Mouse (Mus musculus) liver, embryonic 12.5 days (tissue): Measurements from ENCODE around the gene Klk1. TPM values are rescaled to one million over a fixed set of nuclear protein-coding genes. Genes with fewer than 3 reads are reported as not detected.

Experiments
- ATAC-seq: fragments of 200-750 bp; cut with Nextera tagmentation; 2 replicates; pipeline ENCODE4 v1.8.0; 2017; ENCODE audit warnings: moderate number of reproducible peaks, mild to moderate bottlenecking, moderate library complexity
- H3K27ac ChIP-seq: fragments of 300-500 bp; sonication (generic); 2 replicates; pipeline ENCODE4 v1.5.1; 2016; ENCODE audit warnings: mild to moderate bottlenecking
- H3K27me3 ChIP-seq: fragments of 300-500 bp; sonication (generic); replicated peaks from 2 replicates; pipeline ENCODE4 v1.6.1; 2016; ENCODE audit warnings: mild to moderate bottlenecking, moderate library complexity
- H3K36me3 ChIP-seq: fragments of 300-500 bp; sonication (generic); 2 replicates; pipeline ENCODE4 v1.6.1; 2016; ENCODE audit warnings: mild to moderate bottlenecking, moderate library complexity
- H3K4me1 ChIP-seq: fragments of 300-500 bp; sonication (generic); 2 replicates; pipeline ENCODE4 v1.6.1; 2016
- H3K4me2 ChIP-seq: fragments of 300-500 bp; sonication (generic); 2 replicates; pipeline ENCODE4 v1.6.1; 2016; ENCODE audit warnings: mild to moderate bottlenecking, moderate library complexity
- H3K4me3 ChIP-seq: fragments of 300-500 bp; sonication (generic); 2 replicates; pipeline ENCODE4 v1.5.1; 2016; ENCODE audit warnings: mild to moderate bottlenecking, moderate library complexity
- H3K9ac ChIP-seq: fragments of 300-500 bp; sonication (generic); 2 replicates; pipeline ENCODE4 v1.6.1; 2016; ENCODE audit warnings: mild to moderate bottlenecking, moderate library complexity
- H3K9me3 ChIP-seq: fragments of 300-500 bp; sonication (generic); replicated peaks from 2 replicates; pipeline ENCODE4 v1.6.1; 2016; ENCODE audit warnings: mild to moderate bottlenecking, moderate library complexity
- WGBS: fragments of 180-500 bp; shearing (Covaris S2); methylation state at CpG from one replicate; pipeline ENCODE4 v1.1.7; 2016; ENCODE audit not compliant: insufficient replicate concordance; 5-methylcytosine and 5-hydroxymethylcytosine counted together
- polyA plus RNA-seq: library from polyadenylated mRNA; unstranded; fragments of >200 nt; fragmentation: Nextera tagmentation; extraction: Ambion mirVana; gene quantifications from 2 replicates; pipeline ENCODE4 v1.2.1, GENCODE M21; 2016

Gene Klk1
- polyA plus RNA-seq, 1 experiment from 2014 or later: not detected

- 71% methylated on average over 4 of the region's 4 CpGs for WGBS
- no peak within 1 kb of the TSS for H3K9ac ChIP-seq
- no peak within 1 kb of the TSS for H3K4me2 ChIP-seq
- H3K36me3 ChIP-seq: peaks cover 22% of the 10 kb centered on the region
- no peak within 1 kb of the TSS for H3K27ac ChIP-seq
- H3K4me1 ChIP-seq: no peaks in the 10 kb centered on the region
- no peak for ATAC-seq
- H3K27me3 ChIP-seq: peaks cover 22% of the 10 kb centered on the region
- no peak within 1 kb of the TSS for H3K4me3 ChIP-seq
- no peaks in the 10 kb centered on the region for H3K9me3 ChIP-seq
Observed at GRCm38 (mm10) chr7:44257278-44257677, 32.1 kb downstream of the Klk1 start, which contains the start of gene Acp4. Gene Acp4, minus strand, starts transcription at chr7:44257378.

GRCm38 (mm10) chr7:44260410-44260809 lies 35.2 kb downstream of the Klk1 start:
- Histone ChIP-seq H3K27me3 (peaks cover 52% of the 10 kb centered on the region), H3K27ac (no peak overlapping the region), H3K9ac (no peak overlapping the region), H3K9me3 (no peaks in the 10 kb centered on the region), H3K36me3 (no peaks in the 10 kb centered on the region), H3K4me1 (peaks cover 6% of the 10 kb centered on the region), H3K4me2 (no peak overlapping the region), H3K4me3 (no peak overlapping the region)
- no peak for ATAC-seq
- WGBS: 58% methylated on average over 6 of the region's 6 CpGs

- no peak within 1 kb of the TSS for H3K4me3 ChIP-seq
- H3K9ac ChIP-seq: no peak within 1 kb of the TSS
- peaks cover 6% of the 10 kb centered on the region for H3K4me1 ChIP-seq
- H3K27ac ChIP-seq: no peak within 1 kb of the TSS
- H3K4me2 ChIP-seq: no peak within 1 kb of the TSS
- ATAC-seq: no peak
- H3K9me3 ChIP-seq: no peaks in the 10 kb centered on the region
- WGBS: 40% methylated on average over 5 of the region's 5 CpGs
- H3K36me3 ChIP-seq: no peaks in the 10 kb centered on the region
- peaks cover 57% of the 10 kb centered on the region for H3K27me3 ChIP-seq
Observed at GRCm38 (mm10) chr7:44261147-44261546, 36.0 kb downstream of the Klk1 start, which contains the start of gene Gm15517. Gene Gm15517, plus strand, starts transcription at chr7:44261447.

- 4% methylated on average over 34 of the region's 34 CpGs for WGBS
- Histone ChIP-seq H3K9me3 (no peaks in the 10 kb centered on the region), H3K4me1 (peaks cover 6% of the 10 kb centered on the region), H3K9ac (no peak overlapping the region), H3K4me3 (no peak overlapping the region; the same call in 1 of the 2 replicates), H3K27ac (no peak overlapping the region), H3K36me3 (no peaks in the 10 kb centered on the region), H3K27me3 (peaks cover 73% of the 10 kb centered on the region), H3K4me2 (peak overlapping the region; percentile 41)
- peak; percentile 27; the same call in 1 of the 2 replicates for ATAC-seq
Observed at GRCm38 (mm10) chr7:44262791-44263643, 37.9 kb downstream of the Klk1 start.

GRCm38 (mm10) chr7:44268117-44268516 lies 43.0 kb downstream of the Klk1 start:
- no peak for ATAC-seq
- WGBS: 68% methylated on average over 11 of the region's 11 CpGs
- H3K36me3 ChIP-seq: no peaks in the 10 kb centered on the region

GRCm38 (mm10) chr7:44269397-44269796 lies 44.2 kb downstream of the Klk1 start:
- WGBS: 54% methylated on average over 2 of the region's 2 CpGs
- Histone ChIP-seq H3K4me1 (no peaks in the 10 kb centered on the region), H3K27ac (no peak overlapping the region), H3K36me3 (no peaks in the 10 kb centered on the region), H3K9me3 (no peaks in the 10 kb centered on the region), H3K4me2 (no peak overlapping the region), H3K9ac (no peak overlapping the region), H3K4me3 (no peak overlapping the region), H3K27me3 (peaks cover 59% of the 10 kb centered on the region)
- ATAC-seq: no peak

More at GRCm38 (mm10) chr7:44268117-44268516, 43.0 kb downstream of the Klk1 start:
- Histone ChIP-seq H3K9me3 (no peaks in the 10 kb centered on the region), H3K9ac (no peak overlapping the region), H3K4me1 (peaks cover 3% of the 10 kb centered on the region), H3K27ac (no peak overlapping the region), H3K27me3 (peaks cover 59% of the 10 kb centered on the region), H3K4me3 (no peak overlapping the region), H3K4me2 (no peak overlapping the region)

- H3K4me1 ChIP-seq: no peaks in the 10 kb centered on the region
- no peak overlapping the region for H3K4me3 ChIP-seq
- no peak overlapping the region for H3K27ac ChIP-seq
- H3K9ac ChIP-seq: no peak overlapping the region
- H3K27me3 ChIP-seq: peaks cover 60% of the 10 kb centered on the region
- H3K4me2 ChIP-seq: no peak overlapping the region
- H3K9me3 ChIP-seq: no peaks in the 10 kb centered on the region
- ATAC-seq: no peak
- no peaks in the 10 kb centered on the region for H3K36me3 ChIP-seq
- 44% methylated on average over 2 of the region's 2 CpGs for WGBS
Observed at GRCm38 (mm10) chr7:44271309-44271708, 46.1 kb downstream of the Klk1 start.

- no peak overlapping the region for H3K4me2 ChIP-seq
- H3K27ac ChIP-seq: no peak overlapping the region
- peaks cover 50% of the 10 kb centered on the region for H3K27me3 ChIP-seq
- H3K36me3 ChIP-seq: no peaks in the 10 kb centered on the region
- H3K4me3 ChIP-seq: no peak overlapping the region
- WGBS: 68% methylated on average over 7 of the region's 7 CpGs
- no peak for ATAC-seq
- no peaks in the 10 kb centered on the region for H3K9me3 ChIP-seq
- no peaks in the 10 kb centered on the region for H3K4me1 ChIP-seq
- no peak overlapping the region for H3K9ac ChIP-seq
Observed at GRCm38 (mm10) chr7:44272546-44272945, 47.4 kb downstream of the Klk1 start.

GRCm38 (mm10) chr7:44273446-44273845 lies 48.3 kb downstream of the Klk1 start:
- no peaks in the 10 kb centered on the region for H3K4me1 ChIP-seq
- no peaks in the 10 kb centered on the region for H3K36me3 ChIP-seq
- H3K9ac ChIP-seq: no peak overlapping the region
- no peaks in the 10 kb centered on the region for H3K9me3 ChIP-seq
- 53% methylated on average over 7 of the region's 7 CpGs for WGBS
- no peak overlapping the region for H3K4me2 ChIP-seq
- H3K4me3 ChIP-seq: no peak overlapping the region
- H3K27ac ChIP-seq: no peak overlapping the region
- ATAC-seq: no peak
- H3K27me3 ChIP-seq: peaks cover 41% of the 10 kb centered on the region

- Histone ChIP-seq H3K4me3 (no peak overlapping the region), H3K27me3 (peaks cover 44% of the 10 kb centered on the region), H3K4me2 (no peak overlapping the region), H3K9ac (no peak overlapping the region), H3K4me1 (no peaks in the 10 kb centered on the region), H3K36me3 (no peaks in the 10 kb centered on the region), H3K27ac (no peak overlapping the region), H3K9me3 (no peaks in the 10 kb centered on the region)
- no peak for ATAC-seq
- WGBS: 32% methylated on average over 11 of the region's 11 CpGs
Observed at GRCm38 (mm10) chr7:44274096-44274495, 48.9 kb downstream of the Klk1 start.

GRCm38 (mm10) chr7:44275546-44275945 lies 50.4 kb downstream of the Klk1 start:
- ATAC-seq: no peak
- no peak overlapping the region for H3K4me2 ChIP-seq
- H3K4me3 ChIP-seq: no peak overlapping the region
- no peak overlapping the region for H3K27ac ChIP-seq
- no peaks in the 10 kb centered on the region for H3K9me3 ChIP-seq
- no peak overlapping the region for H3K9ac ChIP-seq
- WGBS: 61% methylated on average over 3 of the region's 3 CpGs
- peaks cover 49% of the 10 kb centered on the region for H3K27me3 ChIP-seq
- no peaks in the 10 kb centered on the region for H3K36me3 ChIP-seq
- no peaks in the 10 kb centered on the region for H3K4me1 ChIP-seq

- Histone ChIP-seq H3K36me3 (no peaks in the 10 kb centered on the region), H3K9me3 (no peaks in the 10 kb centered on the region), H3K9ac (no peak overlapping the region), H3K27me3 (peaks cover 48% of the 10 kb centered on the region), H3K27ac (no peak overlapping the region), H3K4me2 (no peak overlapping the region), H3K4me1 (no peaks in the 10 kb centered on the region), H3K4me3 (no peak overlapping the region)
- 68% methylated on average over 10 of the region's 10 CpGs for WGBS
- no peak for ATAC-seq
Observed at GRCm38 (mm10) chr7:44276461-44277249, 51.5 kb downstream of the Klk1 start.
